Mouse (Mus musculus): Measurements from ENCODE around the gene Unc93b1. TPM values are rescaled to one million over a fixed set of nuclear protein-coding genes. Genes with fewer than 3 reads are reported as not detected.
A peak's percentile ranks its signal among the peaks of the same experiment; 100 is the strongest.

Unc93b1 gene
- total RNA-seq, 2 experiments from 2014 or later, result 16.0 to 18.4 TPM

DNA sequence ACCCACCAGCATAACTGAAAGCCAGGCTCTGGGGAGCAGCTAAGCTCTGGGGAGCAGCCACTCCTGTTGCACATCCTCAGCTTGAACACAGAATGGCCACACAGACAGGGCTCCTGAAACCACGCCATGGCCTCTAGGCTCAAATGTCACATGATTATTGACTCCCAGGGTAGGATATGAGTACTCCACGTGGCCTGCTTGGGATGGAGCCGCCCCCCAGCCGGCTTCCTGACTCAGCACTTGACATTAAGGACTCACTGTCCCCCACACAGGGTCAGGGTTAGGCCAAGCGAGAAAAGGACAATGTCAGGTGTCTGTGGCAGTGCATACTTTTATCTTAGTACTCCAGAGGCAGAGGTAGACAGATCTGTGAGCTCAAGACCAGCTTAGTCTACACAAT, 24.8 kb upstream of the Unc93b1 start:
- DNase-seq (ENCODE audit: low spot score in 2 of 2), result no peak
- intact Hi-C loops (cut with DNase I), result no loop called here

DNA sequence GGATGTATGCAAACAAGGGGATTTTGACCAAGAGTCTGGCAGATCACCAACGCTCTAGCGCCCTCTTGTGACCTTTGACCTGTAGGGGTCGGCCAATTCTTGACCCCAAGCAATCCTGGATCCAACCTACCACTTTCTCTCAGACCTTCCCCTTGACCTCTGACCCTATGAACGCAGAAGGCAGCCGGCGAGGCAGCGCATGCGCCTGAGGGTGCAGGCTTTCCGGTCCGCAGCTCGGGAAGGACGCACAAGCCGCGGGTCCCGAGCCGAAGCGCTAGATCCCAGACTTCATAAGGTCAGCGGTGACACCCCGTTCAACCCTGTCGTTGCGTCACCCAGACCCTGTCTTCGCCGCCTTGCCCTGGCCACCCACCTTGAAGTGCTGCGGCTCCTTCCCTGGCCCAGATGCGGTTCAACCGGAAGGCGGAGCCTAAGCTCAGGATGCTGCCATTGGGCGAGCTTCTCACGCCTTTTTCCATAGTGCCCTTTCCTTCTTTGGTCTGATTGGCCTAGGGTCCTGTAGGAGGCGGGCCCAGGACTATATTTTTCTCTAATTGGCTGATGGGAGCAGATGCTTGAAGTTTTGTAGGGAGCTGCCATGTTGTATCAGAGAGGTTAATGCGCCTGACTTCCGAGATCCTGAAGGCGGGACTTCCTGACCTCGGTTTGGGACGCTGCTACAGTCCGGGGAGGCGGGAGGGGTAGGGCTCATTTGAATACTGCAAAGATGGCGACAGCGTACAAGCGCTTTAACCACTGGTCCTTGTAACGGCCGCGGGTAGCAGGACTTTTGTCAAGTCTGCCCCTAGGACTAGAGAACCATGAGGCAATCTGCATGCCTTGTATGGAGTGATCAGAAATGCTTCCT, 22.4 kb upstream of the Unc93b1 start, which contains the start of gene Ndufs8:
Gene Ndufs8, minus strand, starts transcription at position 438 of the 868 bp plus-strand sequence.
- intact Hi-C loops (cut with DNase I), result no loop called here
- DNase-seq (ENCODE audit: low spot score in 2 of 2), result peak; percentile 91 to 97

DNA sequence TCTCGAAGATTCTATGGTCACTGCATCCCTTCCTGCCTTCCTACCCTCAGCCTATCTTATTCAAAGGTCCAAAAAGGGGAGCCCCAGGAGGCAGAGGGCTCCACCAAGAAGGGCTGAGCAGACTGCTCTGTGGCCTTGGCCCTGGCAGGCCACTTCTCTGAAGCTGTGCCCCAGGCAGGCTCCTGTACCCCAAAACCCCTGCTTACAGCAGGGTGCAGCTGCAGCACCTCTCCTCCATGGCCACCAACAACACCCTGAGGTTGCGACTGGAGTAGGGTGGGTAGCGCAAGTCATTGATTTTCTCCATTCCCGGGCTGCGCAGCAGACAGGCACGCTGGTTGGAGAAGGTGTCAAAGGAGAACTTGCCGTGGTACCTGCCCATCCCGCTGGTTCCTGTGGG, 21.3 kb upstream of the Unc93b1 start:
- DNase-seq (ENCODE audit: low spot score in 2 of 2), result no peak

DNA sequence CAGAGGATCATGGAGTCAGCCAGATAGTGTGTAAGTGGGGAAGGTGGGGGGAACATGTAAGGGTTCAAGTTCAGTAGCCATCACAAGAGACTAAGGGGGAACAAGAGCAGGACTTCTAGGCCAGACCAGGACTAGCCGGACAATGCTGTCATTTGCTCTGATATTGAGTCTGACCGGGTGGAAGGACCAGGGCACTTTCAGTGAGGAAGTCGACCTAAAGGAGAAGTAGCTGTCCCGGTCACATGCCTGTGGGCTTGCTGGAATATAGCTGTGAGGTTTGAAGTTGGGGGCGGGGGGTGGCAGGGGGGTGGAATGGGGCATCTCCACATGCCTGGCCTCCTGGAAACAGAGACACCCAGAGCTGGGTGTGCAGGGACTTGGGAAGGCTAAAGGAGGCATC, 20.5 kb upstream of the Unc93b1 start:
- no peak for DNase-seq (ENCODE audit: low spot score in 2 of 2)
- intact Hi-C loops (cut with DNase I), result no loop called here

More for the DNA sequence above, 21.3 kb upstream of the Unc93b1 start:
- intact Hi-C loops (cut with DNase I), result no loop called here

DNA sequence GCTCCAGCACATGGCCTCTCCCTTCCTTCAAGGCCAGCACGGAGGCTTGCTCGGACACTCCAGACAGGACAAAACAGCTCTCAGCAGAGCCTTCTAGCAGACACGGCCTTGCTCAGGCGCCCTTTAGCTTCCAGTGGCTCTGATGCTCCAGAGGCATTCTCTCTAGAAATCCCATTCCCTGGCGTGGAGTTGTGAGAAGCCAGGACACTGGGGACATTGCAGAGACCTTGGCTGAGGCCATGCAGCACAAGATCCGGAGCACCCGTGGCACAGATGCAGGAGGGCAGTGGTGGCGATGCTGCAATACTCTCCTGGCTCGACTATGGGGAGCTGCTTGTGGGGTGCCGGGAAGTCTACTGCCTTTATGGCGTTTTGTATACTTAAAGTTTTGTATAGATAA, 18.3 kb upstream of the Unc93b1 start:
- no peak for DNase-seq (ENCODE audit: low spot score in 2 of 2)
- intact Hi-C loops (cut with DNase I), result no loop called here

DNA sequence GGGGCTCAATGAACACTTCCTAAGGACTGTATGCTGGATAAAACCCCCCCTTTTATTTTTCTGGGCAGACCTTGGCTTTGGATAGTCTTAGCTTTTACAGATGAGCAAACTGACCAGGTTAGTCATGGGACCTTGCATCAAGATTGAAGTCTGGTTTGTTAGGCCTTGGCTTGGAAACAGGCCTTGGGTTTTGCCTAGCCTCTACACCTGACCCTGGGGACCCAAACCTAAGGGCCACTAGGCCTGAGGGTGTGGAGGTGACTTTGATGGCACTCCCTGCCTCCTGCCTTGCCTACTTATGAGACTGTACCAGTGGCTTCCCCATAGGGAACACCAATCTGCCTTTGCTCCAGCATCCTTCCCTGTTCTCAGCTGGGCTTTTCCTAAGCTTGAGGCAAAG, 15.1 kb upstream of the Unc93b1 start:
- intact Hi-C loops (cut with DNase I), result no loop called here
- no peak for DNase-seq (ENCODE audit: low spot score in 2 of 2)

DNA sequence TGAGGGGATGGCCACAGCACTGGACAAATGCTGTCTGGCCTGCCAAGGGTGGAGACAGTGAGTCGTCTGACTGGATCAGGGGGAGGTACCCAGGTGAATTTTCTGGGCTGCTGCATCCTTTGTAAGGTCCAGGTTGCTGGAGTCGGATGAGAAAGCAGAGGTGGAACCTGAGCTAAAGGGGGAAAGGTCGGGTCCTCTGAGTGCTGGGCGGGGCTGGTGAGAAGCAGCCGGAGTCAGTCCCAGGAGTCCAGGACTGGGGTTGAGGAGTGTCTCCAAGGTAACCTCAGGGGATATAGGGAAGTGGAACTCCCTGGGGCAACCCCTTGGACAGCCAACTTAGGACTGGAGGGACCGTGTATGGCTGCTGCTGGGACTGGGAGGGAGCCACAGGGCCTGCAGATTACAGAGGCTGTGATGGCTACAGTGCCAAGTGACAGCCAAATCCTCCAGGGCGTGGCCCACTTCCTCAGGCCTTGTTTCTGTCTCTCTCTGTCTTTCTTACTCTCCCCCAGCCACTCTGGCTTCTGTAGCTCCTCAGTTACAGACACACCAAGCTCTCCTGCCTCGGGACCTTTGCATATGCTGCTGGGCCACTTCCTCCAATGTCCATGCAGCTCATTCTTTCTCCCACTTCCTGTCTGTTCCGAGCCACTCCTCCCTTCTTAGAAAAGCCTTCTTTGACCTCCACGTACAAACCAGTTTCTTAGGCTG, 12.2 kb upstream of the Unc93b1 start:
- DNase-seq (ENCODE audit: low spot score in 2 of 2), result no peak
- intact Hi-C loops (cut with DNase I), result no loop called here

DNA sequence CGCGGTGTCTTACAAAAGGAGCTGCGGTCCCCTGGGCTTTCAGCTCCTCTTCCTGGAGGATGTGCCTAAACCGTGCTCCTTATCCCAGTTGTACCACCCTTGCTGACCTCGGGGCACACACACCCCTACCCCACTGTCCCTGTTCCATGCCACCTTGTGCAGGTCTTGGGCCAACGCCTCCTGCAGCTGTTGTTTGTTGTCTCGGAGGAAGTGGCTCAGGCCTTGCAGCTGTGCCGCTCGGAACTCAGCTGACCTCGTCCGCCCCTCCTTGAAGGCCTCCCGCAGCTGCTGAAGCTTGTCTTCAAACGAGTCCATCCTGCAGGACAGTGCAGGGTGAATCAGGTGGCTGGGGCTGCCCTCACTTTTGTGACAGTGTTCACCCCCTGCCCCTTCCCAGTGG, 11.4 kb upstream of the Unc93b1 start:
- intact Hi-C loops (cut with DNase I), result no loop called here
- DNase-seq (ENCODE audit: low spot score in 2 of 2), result no peak

DNA sequence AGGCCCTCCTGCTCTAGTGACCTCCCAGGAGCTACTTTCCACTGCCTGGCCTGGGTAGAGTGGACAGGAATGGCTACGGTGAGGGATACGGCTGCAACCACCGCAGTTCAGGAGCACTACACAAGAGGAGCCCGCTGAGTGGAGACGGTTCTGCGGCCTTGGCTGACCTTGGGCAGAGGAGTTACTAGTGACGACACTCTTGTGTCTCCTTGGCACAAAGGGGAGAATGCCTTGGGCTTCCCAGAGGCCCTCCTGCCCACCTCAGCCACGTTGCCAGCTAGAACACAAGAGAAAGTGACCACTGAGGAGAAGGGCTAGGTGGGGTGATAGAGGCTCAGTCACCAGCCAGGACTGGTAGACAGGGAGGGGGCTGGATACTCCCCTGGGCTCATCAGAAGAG, 10.8 kb upstream of the Unc93b1 start:
- DNase-seq (ENCODE audit: low spot score in 2 of 2), result no peak
- intact Hi-C loops (cut with DNase I), result no loop called here

DNA sequence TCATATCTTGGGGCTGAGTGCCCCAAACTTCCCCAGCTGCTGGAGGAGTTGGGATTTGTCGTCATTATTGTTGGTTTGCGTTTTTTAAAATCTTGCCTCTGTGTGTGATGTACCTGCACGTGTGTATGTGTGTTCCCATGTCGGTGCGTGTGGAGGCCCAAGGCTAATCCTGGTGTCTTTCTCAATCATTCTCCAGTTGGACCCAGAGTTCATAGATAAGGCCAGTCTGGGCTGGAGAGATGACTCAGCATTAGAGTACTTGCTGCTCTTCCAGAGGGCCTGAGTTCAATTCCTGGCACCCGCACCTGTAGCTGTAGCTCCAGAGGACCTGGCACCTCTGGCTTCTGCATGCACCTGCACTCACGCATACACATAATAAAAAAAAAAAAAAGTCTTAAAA, 10.1 kb upstream of the Unc93b1 start:
- no peak for DNase-seq (ENCODE audit: low spot score in 2 of 2)
- intact Hi-C loops (cut with DNase I), result no loop called here

DNA sequence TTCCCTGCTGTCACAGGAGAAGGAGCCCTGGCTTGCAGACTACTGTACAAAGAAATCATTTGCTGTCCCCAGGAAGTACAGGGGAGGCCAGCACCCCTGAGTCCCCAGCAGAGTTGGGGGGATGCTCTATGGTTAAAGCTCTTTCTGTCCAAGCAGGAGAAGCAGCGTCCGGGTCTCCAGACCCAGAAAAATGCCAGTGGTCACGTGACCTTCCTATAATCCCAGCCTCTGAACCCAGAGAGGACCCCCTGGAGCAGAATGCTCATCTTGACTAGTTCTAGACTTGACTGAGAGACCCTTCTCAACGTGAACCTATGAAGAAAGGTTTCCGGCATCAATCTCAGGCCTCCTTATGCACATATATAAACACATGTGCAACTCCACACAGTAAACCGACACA, 9.1 kb upstream of the Unc93b1 start:
- DNase-seq (ENCODE audit: low spot score in 2 of 2), result no peak
- intact Hi-C loops (cut with DNase I), result no loop called here

DNA sequence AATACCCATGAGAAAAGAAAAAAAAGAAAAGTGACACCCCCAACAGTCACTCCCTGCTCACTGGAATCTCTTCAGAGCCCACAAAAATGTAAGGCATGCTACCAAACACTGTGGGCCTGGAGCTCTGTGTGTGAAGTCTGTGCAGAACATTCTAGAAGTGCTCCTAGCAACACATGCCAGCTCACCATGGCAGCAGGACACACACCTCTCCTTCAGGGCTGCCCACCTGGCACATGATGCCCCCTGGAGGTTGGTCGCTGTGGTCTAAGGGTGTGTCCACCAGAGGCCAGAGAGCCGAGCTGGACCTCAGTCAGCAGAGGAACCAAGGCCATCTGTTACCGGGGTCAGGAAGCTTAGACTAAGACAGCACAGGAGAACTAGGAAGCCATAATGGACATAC, 8.7 kb upstream of the Unc93b1 start:
- intact Hi-C loops (cut with DNase I), result no loop called here
- no peak for DNase-seq (ENCODE audit: low spot score in 2 of 2)

DNA sequence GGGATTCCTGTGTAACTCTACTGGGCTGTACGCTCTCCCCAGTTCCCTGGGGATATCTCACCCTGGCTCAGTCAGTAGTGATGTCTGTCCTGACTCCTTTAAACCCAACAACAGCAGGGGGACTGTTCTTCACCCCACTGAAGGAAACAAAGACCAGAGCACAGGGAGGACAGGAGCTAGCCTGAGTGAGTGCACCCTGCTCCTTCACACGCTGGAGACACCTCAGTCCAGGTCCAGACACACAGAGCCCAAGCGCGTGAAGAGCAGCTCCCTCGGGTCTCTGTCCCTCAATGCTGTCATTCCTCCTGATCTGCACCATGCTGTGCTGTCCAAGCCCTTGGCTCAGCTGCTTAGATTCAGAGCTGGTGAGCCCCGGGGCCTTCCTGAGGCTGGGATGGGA, 8.3 kb upstream of the Unc93b1 start:
- intact Hi-C loops (cut with DNase I), result no loop called here
- DNase-seq (ENCODE audit: low spot score in 2 of 2), result no peak

DNA sequence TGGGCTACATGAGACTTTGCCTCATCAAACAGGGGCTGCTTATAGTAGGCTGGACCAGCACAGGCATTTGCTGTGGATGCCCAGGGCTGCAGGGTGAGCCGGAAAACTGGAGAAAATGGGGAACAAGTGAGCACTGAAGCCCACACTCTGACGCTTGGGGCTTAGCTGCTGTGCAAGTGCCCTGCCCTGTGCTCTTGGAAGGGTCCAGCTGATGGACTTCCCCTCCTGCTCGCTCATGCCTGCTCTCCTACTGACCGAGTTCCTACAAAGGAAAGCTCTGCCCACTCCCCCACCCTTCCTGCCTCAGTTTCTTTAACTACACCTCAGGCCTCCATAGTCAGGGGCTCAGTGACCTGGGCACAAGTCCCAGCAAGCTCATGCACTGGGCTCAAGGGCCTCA, 7.0 kb upstream of the Unc93b1 start:
- intact Hi-C loops (cut with DNase I), result no loop called here
- DNase-seq (ENCODE audit: low spot score in 2 of 2), result no peak

DNA sequence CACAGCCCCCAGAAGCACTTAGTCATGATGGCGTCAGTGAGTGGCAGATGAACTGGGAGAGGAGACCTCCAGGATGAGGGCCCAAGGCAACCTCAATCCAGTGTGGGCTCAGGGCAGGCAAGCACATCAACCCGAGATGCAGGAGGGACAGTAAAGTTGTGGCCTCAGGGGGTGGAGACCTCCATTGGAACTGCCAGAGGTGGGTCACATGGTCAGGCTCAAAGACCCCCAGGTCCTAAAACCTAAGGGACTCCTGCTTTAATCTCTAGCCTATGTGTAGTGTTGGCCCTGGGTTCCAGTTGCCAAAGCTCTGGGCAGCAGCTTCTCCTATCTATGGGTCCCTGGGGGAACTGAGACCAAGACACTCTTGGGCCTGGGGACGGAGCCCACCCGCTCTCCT, 6.2 kb upstream of the Unc93b1 start:
- DNase-seq (ENCODE audit: low spot score in 2 of 2), result no peak
- intact Hi-C loops (cut with DNase I), result no loop called here

DNA sequence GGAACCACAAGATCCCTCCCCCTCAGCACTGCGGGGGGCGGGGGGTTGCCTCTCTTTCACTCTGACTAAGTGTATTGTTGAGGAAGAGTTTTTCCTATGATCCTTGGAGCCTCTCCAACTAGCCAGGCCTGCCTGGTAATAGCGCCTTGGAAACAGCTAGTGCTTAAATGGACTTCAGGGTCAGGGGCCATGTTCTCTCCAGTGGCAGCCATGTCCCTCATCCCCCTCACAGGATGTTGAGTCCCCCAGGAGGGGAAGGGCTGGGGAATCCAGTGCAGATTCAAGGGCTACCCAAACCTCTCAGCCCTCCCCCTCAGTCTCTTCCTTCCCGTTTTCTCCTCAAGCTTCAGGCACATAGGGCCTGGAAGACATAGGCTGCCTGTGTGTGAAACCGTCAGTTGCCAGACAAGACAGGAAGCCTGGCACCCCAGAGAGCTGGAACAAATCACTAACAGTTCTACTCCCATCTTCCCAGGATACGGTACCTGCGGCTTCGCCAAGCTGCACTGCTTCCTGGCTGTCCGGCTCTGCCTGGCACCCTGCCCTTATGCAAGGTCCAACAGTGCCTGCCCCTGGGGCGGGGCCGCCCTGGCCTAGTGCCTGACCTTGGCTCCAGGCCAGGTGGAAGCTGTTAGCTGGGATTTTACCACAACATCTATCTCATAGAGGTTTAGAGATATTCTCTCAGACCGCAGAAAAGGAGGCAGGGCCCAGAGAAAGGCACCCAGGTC, 5.6 kb upstream of the Unc93b1 start, which contains the start of gene Aldh3b1:
Gene Aldh3b1, minus strand, starts transcription at position 598 of the 731 bp plus-strand sequence.
- peak; percentile 61 to 63 for DNase-seq (ENCODE audit: low spot score in 2 of 2)

DNA sequence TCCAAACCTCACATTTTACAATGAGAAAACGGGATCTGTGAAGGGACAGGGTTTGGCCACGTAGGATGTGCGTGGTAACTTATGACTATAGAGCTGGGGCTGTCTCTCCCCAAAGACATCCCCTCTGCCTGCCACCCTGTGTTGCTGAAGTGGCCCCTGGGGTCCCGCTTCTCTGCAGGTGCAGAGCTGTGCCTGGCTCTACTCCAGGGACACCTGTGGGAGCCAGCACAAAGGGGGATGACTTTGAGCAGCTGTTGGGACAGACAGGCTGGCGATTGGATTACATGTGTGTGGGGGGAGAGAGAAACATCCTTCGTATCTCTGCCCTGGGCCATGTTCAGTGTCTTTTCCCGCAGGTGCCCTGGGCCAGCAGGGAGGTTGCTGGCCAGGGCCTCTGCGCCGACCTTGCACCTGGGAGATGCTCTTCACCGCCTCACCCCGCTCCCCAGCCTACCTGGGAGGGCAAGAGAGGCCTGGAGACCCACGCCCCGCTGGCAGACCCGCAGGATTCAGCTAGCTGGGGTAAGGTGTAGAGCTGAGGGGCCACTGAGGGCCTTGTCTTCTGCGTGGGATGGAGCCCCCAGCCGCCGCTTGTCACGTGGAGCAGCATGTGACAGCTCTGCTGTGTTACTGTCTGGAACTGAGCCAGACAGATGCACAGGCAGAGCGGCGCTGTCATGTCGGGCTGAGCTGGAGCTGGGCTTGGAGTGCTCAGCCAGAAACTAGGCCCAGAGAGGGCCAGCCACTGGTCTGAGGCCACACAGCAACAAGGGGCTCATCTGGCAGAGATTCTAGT, 4.5 kb upstream of the Unc93b1 start:
- intact Hi-C loops (cut with DNase I), result no loop called here
- DNase-seq (ENCODE audit: low spot score in 2 of 2), result no peak

More for the DNA sequence above, 5.6 kb upstream of the Unc93b1 start, which contains the start of gene Aldh3b1:
- intact Hi-C loops (cut with DNase I), result no loop called here

DNA sequence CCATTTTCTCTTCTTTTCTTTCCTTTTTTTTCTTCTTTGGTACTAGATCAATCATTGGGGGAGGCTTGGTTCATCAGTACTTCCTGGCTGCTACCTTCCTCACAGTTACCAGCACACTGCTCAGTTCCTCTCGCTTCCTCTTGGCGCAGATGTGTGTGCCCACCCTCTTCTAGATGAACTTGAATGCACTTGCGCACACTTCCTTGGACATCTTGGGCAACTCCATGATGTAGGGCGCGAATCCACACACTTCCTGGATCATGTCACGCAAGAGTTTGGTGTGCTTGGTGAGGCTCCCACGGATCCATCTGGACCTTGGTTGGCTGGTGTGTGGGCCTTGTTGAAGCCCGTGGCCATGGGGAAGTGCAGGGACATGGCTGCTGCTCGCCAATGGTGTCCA, 3.3 kb upstream of the Unc93b1 start:
- intact Hi-C loops (cut with DNase I), result no loop called here
- DNase-seq (ENCODE audit: low spot score in 2 of 2), result no peak

Data from left cerebral cortex, postnatal 14 days (tissue).